Mouse (Mus musculus) layer of hippocampus, adult 8-10 months (tissue): ENCODE measurements at regions not wholly inside any gene's neighbourhood (a gene's known extent, or its start where the extent isn't known, plus 50 kb on each side); places are given as distances from the start of the nearest gene placed in this dataset.

Source experiments
- DNase-seq, 2 experiments: peaks; one replicate each; pipeline ENCODE4 v3.0.0; 2022; ENCODE audit warnings: low spot score in 2 of 2

GRCm38 (mm10) chr9:98690839-98691516 is 89.5 kb upstream of the Mrps22 start:
- peak; percentile 21 to 35 for DNase-seq

GRCm38 (mm10) chr9:98685548-98685947 is 84.1 kb upstream of the Mrps22 start:
- no peak for DNase-seq

DNA sequence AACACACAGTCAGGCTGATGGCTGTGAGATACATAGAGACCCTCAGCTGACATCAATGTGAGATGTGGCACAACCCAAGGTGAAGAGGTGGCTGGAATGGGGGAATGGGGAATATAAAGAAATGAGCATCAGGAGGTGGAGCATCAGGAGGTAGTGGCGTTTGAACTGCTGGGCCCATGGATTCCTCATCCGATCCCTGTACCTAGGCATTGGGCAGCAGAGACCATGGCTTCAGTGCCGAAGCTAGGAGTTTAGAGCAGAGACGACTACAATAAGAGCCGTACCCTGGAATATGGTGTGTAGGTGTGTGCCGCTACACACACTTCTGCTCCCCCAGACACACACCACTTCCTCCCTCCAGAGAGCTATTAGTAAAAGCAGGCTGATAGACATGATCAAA is 82.9 kb upstream of the Mrps22 start:
- no peak for DNase-seq

GRCm38 (mm10) chr9:98675612-98676011 is 74.2 kb upstream of the Mrps22 start:
- no peak for DNase-seq

GRCm38 (mm10) chr9:98673461-98674114 is 72.1 kb upstream of the Mrps22 start:
- no peak for DNase-seq

GRCm38 (mm10) chr9:98672361-98672760 is 70.9 kb upstream of the Mrps22 start:
- DNase-seq, result no peak

DNA sequence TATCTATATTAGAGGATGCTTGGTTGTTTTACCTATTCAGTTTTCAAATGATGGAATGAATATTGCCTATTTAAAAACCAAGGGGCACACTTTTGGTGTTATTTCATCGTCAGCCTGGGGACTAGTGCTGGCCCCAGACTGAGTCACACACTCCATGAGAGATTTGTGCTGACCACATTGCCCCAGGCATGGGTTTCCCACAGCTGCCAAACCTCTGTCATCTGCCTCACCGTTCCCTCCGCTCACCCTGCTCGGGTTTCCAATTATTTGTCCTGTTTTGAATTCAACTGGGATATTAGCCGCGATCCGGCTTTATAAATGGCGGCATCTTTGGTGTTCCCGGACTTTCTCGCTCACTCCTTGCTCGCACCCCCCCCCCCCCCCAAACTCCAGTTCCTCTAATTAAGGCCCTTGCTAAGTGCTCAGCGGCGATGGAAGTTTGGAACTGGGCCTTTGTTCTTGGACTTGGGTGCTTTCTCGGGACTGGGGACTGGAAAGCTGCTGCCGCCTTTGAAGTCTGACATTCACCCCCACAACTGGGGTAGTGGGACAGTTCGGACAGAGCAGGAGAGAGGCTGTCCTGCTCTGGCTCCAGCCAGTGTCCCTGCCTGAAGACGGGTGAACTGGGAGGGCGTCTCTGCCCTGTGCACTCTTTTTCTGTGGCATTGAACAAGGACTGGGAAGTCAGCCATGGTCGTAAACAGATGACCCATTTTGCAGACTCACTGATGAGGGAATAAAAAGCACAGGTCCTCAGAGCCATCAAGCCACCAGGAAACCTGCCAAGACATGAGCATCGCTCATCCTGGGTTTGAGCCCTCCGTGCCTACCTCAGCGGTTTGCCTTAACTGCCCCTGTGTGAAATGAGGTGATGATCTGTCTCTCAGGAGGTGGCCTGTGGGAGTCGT is 67.2 kb upstream of the Mrps22 start:
- no peak for DNase-seq

- no peak for DNase-seq
Measured at GRCm38 (mm10) chr9:98667072-98667471, 65.6 kb upstream of the Mrps22 start.

DNA sequence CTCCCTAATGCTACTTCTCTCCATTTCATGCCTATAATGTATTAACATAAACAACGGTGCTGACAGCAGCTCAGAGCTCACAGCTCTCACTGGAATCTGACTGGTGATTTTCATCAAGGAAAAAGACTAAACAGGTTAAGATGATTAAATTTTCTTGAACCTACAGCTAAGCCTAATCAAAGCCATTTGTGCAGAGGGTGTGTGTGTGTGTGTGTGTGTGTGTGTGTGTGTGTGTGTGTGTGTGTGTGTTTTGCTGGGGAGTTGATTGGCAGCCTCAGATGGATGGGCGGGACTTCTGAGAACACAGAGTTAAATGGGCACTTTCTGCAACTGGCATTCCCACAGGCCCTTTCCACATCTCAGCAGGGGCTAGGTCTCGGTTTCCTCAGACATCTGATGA is 61.6 kb upstream of the Mrps22 start:
- DNase-seq, result no peak

DNA sequence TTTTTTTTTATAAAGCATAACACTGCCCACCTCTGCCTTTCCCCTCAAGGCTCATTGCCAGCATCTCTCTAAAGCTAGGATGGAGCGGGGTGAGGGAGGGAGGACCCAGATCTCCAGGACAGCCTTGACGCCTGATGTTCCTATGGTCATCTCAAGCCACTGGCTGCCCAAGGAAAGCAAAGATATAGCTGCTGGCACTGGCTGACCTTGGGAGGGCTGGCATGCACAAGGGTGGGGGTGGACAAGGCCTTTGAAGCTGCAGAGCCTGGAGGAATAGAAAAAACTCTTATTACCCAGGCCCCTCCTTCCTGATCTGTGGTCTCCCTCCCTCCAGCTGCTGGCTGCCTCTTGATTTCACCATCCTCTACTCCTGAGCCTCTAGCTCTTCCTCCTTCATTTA is 50.2 kb upstream of the Mrps22 start:
- no peak for DNase-seq
